Mouse (Mus musculus): ENCODE data around the gene Tmem151b. TPM values are rescaled to one million over a fixed set of nuclear protein-coding genes. Genes with fewer than 3 reads are reported as not detected.

The Tmem151b gene
- polyA plus RNA-seq, 1 experiment: 0.37 TPM

DNA sequence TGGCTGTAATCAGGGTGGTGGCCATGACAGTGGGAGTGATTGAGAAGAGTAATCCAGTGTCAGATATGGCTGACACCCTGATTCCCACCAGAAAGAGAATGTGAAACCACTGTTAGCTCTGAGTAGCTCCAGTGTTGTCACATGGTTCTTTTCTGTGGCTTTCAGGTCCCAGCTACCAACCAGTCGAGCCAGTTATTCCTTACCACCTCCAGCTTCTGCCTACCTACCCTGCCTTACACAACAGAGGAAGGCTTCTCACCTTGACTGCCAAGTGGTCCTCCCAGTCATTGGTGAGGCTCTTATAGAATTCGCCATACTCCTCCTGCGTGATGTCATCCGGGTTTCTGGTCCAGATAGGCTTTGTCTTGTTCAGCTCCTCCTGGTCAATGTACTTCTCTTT lies 20.5 kb upstream of the Tmem151b start:
- Histone ChIP-seq H3K27ac (ENCODE audit: control insufficient read depth, insufficient read depth, low read depth, low read length) (no peak overlapping the region), H3K27me3 (ENCODE audit: control insufficient read depth, insufficient read depth, low read length) (no peaks in the 10 kb centered on the region), H3K36me3 (ENCODE audit: control insufficient read depth, insufficient read depth, low read length) (peaks cover 4% of the 10 kb centered on the region), H3K4me1 (ENCODE audit: control insufficient read depth, insufficient read depth, low read length) (peaks cover 13% of the 10 kb centered on the region), H3K4me3 (ENCODE audit: control insufficient read depth, low read depth, low read length) (no peak overlapping the region)
- TF ChIP-seq CTCF (IDR thresholded peaks at IDR 0.05; ENCODE audit: control insufficient read depth, insufficient read depth, insufficient replicate concordance, low read depth, low read length): no peak
- TF ChIP-seq POLR2A (IDR thresholded peaks at IDR 0.05; ENCODE audit: control insufficient read depth, low read depth, low read length): no peak

- TF ChIP-seq CTCF (IDR thresholded peaks at IDR 0.05; ENCODE audit: control insufficient read depth, insufficient read depth, insufficient replicate concordance, low read depth, low read length): no peak
- no peak for TF ChIP-seq POLR2A (IDR thresholded peaks at IDR 0.05; ENCODE audit: control insufficient read depth, low read depth, low read length)
- peaks cover 14% of the 10 kb centered on the region for H3K4me1 ChIP-seq (ENCODE audit: control insufficient read depth, insufficient read depth, low read length)
- H3K27ac ChIP-seq (ENCODE audit: control insufficient read depth, insufficient read depth, low read depth, low read length): no peak overlapping the region
- no peaks in the 10 kb centered on the region for H3K27me3 ChIP-seq (ENCODE audit: control insufficient read depth, insufficient read depth, low read length)
- H3K36me3 ChIP-seq (ENCODE audit: control insufficient read depth, insufficient read depth, low read length): peaks cover 4% of the 10 kb centered on the region
- no peak overlapping the region for H3K4me3 ChIP-seq (ENCODE audit: control insufficient read depth, low read depth, low read length)
Measured at GRCm38 (mm10) chr17:45568990-45569389, 19.5 kb upstream of the Tmem151b start.

GRCm38 (mm10) chr17:45567162-45567601 lies 17.7 kb upstream of the Tmem151b start:
- peaks cover 4% of the 10 kb centered on the region for H3K36me3 ChIP-seq (ENCODE audit: control insufficient read depth, insufficient read depth, low read length)
- H3K27me3 ChIP-seq (ENCODE audit: control insufficient read depth, insufficient read depth, low read length): no peaks in the 10 kb centered on the region
- H3K4me1 ChIP-seq (ENCODE audit: control insufficient read depth, insufficient read depth, low read length): peaks cover 9% of the 10 kb centered on the region
- no peak overlapping the region for H3K27ac ChIP-seq (ENCODE audit: control insufficient read depth, insufficient read depth, low read depth, low read length)
- H3K4me3 ChIP-seq (ENCODE audit: control insufficient read depth, low read depth, low read length): no peak overlapping the region
- TF ChIP-seq CTCF (IDR thresholded peaks at IDR 0.05; ENCODE audit: control insufficient read depth, insufficient read depth, insufficient replicate concordance, low read depth, low read length) (no peak), POLR2A (IDR thresholded peaks at IDR 0.05; ENCODE audit: control insufficient read depth, low read depth, low read length) (no peak)

GRCm38 (mm10) chr17:45566360-45567161 lies 17.1 kb upstream of the Tmem151b start:
- H3K4me3 ChIP-seq (ENCODE audit: control insufficient read depth, low read depth, low read length): no peak overlapping the region
- no peaks in the 10 kb centered on the region for H3K27me3 ChIP-seq (ENCODE audit: control insufficient read depth, insufficient read depth, low read length)
- H3K36me3 ChIP-seq (ENCODE audit: control insufficient read depth, insufficient read depth, low read length): peaks cover 4% of the 10 kb centered on the region
- H3K4me1 ChIP-seq (ENCODE audit: control insufficient read depth, insufficient read depth, low read length): peaks cover 9% of the 10 kb centered on the region
- H3K27ac ChIP-seq (ENCODE audit: control insufficient read depth, insufficient read depth, low read depth, low read length): no peak overlapping the region
- TF ChIP-seq CTCF (IDR thresholded peaks at IDR 0.05; ENCODE audit: control insufficient read depth, insufficient read depth, insufficient replicate concordance, low read depth, low read length) (no peak), POLR2A (IDR thresholded peaks at IDR 0.05; ENCODE audit: control insufficient read depth, low read depth, low read length) (no peak)

- Histone ChIP-seq H3K27me3 (ENCODE audit: control insufficient read depth, insufficient read depth, low read length) (no peaks in the 10 kb centered on the region), H3K36me3 (ENCODE audit: control insufficient read depth, insufficient read depth, low read length) (peaks cover 4% of the 10 kb centered on the region), H3K27ac (ENCODE audit: control insufficient read depth, insufficient read depth, low read depth, low read length) (no peak overlapping the region), H3K4me3 (ENCODE audit: control insufficient read depth, low read depth, low read length) (no peak overlapping the region), H3K4me1 (ENCODE audit: control insufficient read depth, insufficient read depth, low read length) (peaks cover 9% of the 10 kb centered on the region)
- TF ChIP-seq POLR2A (IDR thresholded peaks at IDR 0.05; ENCODE audit: control insufficient read depth, low read depth, low read length) (no peak), CTCF (IDR thresholded peaks at IDR 0.05; ENCODE audit: control insufficient read depth, insufficient read depth, insufficient replicate concordance, low read depth, low read length) (no peak)
Measured at GRCm38 (mm10) chr17:45566031-45566359, 16.5 kb upstream of the Tmem151b start.

DNA sequence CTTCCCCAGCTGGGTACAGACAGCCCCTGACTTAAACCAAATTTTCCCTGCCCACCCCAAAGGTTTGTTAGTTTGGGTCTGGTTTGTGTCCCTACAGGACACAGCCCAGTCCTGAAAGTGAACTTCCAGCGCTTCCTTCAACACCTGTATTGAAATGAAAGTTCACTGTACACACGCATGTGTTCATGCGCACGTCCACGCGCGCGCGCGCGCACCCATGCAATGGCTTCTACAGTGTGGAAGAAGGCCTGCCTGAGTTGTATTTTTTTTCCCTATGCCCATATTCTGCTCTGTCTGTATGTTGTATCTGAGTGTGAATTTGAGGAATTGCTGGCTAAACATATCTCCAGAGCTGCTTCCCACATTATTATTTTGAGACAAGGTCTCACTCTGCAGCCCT lies 15.6 kb upstream of the Tmem151b start:
- H3K4me1 ChIP-seq (ENCODE audit: control insufficient read depth, insufficient read depth, low read length): peaks cover 9% of the 10 kb centered on the region
- H3K4me3 ChIP-seq (ENCODE audit: control insufficient read depth, low read depth, low read length): no peak overlapping the region
- no peak for TF ChIP-seq CTCF (IDR thresholded peaks at IDR 0.05; ENCODE audit: control insufficient read depth, insufficient read depth, insufficient replicate concordance, low read depth, low read length)
- no peak for TF ChIP-seq POLR2A (IDR thresholded peaks at IDR 0.05; ENCODE audit: control insufficient read depth, low read depth, low read length)
- H3K36me3 ChIP-seq (ENCODE audit: control insufficient read depth, insufficient read depth, low read length): no peaks in the 10 kb centered on the region; the same call in none of the 2 replicates
- no peaks in the 10 kb centered on the region for H3K27me3 ChIP-seq (ENCODE audit: control insufficient read depth, insufficient read depth, low read length)
- no peak overlapping the region for H3K27ac ChIP-seq (ENCODE audit: control insufficient read depth, insufficient read depth, low read depth, low read length)

- Histone ChIP-seq H3K27ac (ENCODE audit: control insufficient read depth, insufficient read depth, low read depth, low read length) (peak overlapping the region; percentile 55), H3K4me3 (ENCODE audit: control insufficient read depth, low read depth, low read length) (peak overlapping the region; percentile 83), H3K27me3 (ENCODE audit: control insufficient read depth, insufficient read depth, low read length) (no peaks in the 10 kb centered on the region), H3K4me1 (ENCODE audit: control insufficient read depth, insufficient read depth, low read length) (peaks cover 9% of the 10 kb centered on the region), H3K36me3 (ENCODE audit: control insufficient read depth, insufficient read depth, low read length) (no peaks in the 10 kb centered on the region; the same call in 1 of the 2 replicates)
- no peak for TF ChIP-seq CTCF (IDR thresholded peaks at IDR 0.05; ENCODE audit: control insufficient read depth, insufficient read depth, insufficient replicate concordance, low read depth, low read length)
- TF ChIP-seq POLR2A (IDR thresholded peaks at IDR 0.05; ENCODE audit: control insufficient read depth, low read depth, low read length): no peak
Measured at GRCm38 (mm10) chr17:45564531-45565084, 15.1 kb upstream of the Tmem151b start.
